Mouse (Mus musculus) midbrain, embryonic 11.5 days (tissue): ENCODE data around the gene Sorl1. TPM values are rescaled to one million over a fixed set of nuclear protein-coding genes. Genes with fewer than 3 reads are reported as not detected.
A peak's percentile ranks its signal among the peaks of the same experiment; 100 is the strongest.

Experiments used
- ATAC-seq: fragments of 200-750 bp; cut with Nextera tagmentation; 2 replicates; pipeline ENCODE4 v1.8.0; 2017; ENCODE audit warnings: moderate TSS enrichment, moderate library complexity; ENCODE audit not compliant: low FRiP score
- DNase-seq: peaks from one replicate; pipeline ENCODE4 v3.0.0; 2015; ENCODE audit warnings: low spot score; ENCODE audit errors: missing footprints
- H3K27ac ChIP-seq: fragments of 300-500 bp; sonication (generic); 2 replicates; pipeline ENCODE4 v1.5.1; 2014; ENCODE audit warnings: low read depth, low read length
- H3K27me3 ChIP-seq: fragments of 300-500 bp; sonication (generic); 2 replicates; pipeline ENCODE4 v1.6.1; 2014; ENCODE audit warnings: mild to moderate bottlenecking, low read length, moderate library complexity, mixed read lengths; ENCODE audit not compliant: control insufficient read depth, insufficient read depth
- H3K36me3 ChIP-seq: fragments of 300-500 bp; sonication (generic); 2 replicates; pipeline ENCODE4 v1.6.1; 2014; ENCODE audit warnings: mild to moderate bottlenecking, low read length, moderate library complexity, mixed read lengths; ENCODE audit not compliant: control insufficient read depth, insufficient read depth
- H3K4me1 ChIP-seq: fragments of 300-500 bp; sonication (generic); 2 replicates; pipeline ENCODE4 v1.6.1; 2014; ENCODE audit warnings: low read length; ENCODE audit not compliant: control insufficient read depth, insufficient read depth
- H3K4me2 ChIP-seq: fragments of 300-500 bp; sonication (generic); 2 replicates; pipeline ENCODE4 v1.6.1; 2014; ENCODE audit warnings: mild to moderate bottlenecking, moderate library complexity
- H3K4me3 ChIP-seq: fragments of 300-500 bp; sonication (generic); 2 replicates; pipeline ENCODE4 v1.5.1; 2014; ENCODE audit warnings: low read depth, low read length
- H3K9ac ChIP-seq: fragments of 300-500 bp; sonication (generic); 2 replicates; pipeline ENCODE4 v1.6.1; 2014; ENCODE audit warnings: low read length
- H3K9me3 ChIP-seq: fragments of 300-500 bp; sonication (generic); 2 replicates; pipeline ENCODE4 v1.6.1; 2016; ENCODE audit warnings: low read length; ENCODE audit not compliant: control insufficient read depth
- WGBS: fragments of 180-500 bp; shearing (Covaris S2); extraction: QIAGEN DNeasy Blood & Tissue Kit; methylation state at CpG from one replicate; pipeline ENCODE4 v1.1.7; 2014; 5-methylcytosine and 5-hydroxymethylcytosine counted together
- polyA plus RNA-seq: library from polyadenylated mRNA; unstranded; fragments of >200 nt; fragmentation: Nextera tagmentation; extraction: Ambion mirVana; gene quantifications from 2 replicates; pipeline ENCODE4 v1.2.1, GENCODE M21; 2014

Gene Sorl1
- polyA plus RNA-seq, 1 experiment from 2014 or later = 3.8 TPM

- Histone ChIP-seq H3K36me3 (no peaks in the 10 kb centered on the region), H3K9ac (no peak overlapping the region), H3K27me3 (no peaks in the 10 kb centered on the region), H3K9me3 (no peaks in the 10 kb centered on the region), H3K4me2 (no peak overlapping the region), H3K27ac (no peak overlapping the region), H3K4me3 (no peak overlapping the region), H3K4me1 (no peaks in the 10 kb centered on the region)
- ATAC-seq = no peak
- DNase-seq = no peak
- 96% methylated on average over 5 of the region's 5 CpGs for WGBS
Observed at GRCm38 (mm10) chr9:41993821-41994220, 130.3 kb downstream of the Sorl1 start.

DNA sequence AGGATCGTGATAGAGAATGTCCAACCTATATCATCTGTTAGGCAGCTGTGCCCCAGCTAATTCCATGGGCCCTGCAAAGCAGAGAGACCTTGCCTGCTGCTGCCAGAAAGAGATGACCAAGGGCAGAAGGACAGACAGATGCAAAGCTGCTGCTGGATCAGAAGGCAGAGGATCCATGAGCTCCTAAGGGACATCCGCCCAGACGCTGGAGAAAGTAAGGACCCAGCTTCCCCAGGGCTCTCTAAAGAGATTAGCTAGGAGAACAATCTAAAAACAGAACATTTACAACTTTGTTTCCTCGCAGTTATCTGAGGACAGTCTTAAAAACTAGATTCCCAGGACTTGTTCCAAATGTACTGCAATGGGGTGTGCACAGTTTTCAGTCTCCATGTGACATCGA is 131.3 kb downstream of the Sorl1 start:
- H3K36me3 ChIP-seq = no peaks in the 10 kb centered on the region
- H3K4me2 ChIP-seq = no peak overlapping the region
- H3K9ac ChIP-seq = no peak overlapping the region
- no peaks in the 10 kb centered on the region for H3K9me3 ChIP-seq
- H3K27me3 ChIP-seq = no peaks in the 10 kb centered on the region
- WGBS = 87% methylated on average over 5 of the region's 5 CpGs
- no peaks in the 10 kb centered on the region for H3K4me1 ChIP-seq
- DNase-seq = peak; percentile 39
- no peak for ATAC-seq
- no peak overlapping the region for H3K27ac ChIP-seq
- no peak overlapping the region for H3K4me3 ChIP-seq

DNA sequence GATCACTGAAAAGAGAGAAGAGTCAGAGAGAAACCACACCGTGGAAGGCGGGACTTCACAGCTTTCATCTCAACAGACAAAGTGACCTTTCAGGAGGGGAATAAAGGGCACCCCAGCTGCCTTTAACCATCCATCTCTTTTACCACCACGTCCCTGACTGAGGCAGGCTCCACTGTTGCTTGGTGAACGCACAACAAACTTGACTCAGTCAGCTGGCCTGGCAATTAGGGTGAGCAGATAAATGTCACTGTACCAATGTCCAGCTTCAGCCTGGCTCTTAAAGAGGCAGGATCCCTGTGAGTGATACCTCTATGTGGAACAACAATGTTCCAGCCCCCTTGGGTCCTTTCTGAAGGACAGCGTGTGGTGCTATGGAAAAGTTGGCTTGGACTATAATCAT is 138.5 kb downstream of the Sorl1 start:
- H3K4me2 ChIP-seq = no peak overlapping the region
- H3K4me1 ChIP-seq = no peaks in the 10 kb centered on the region
- H3K27me3 ChIP-seq = no peaks in the 10 kb centered on the region
- DNase-seq (peak; percentile 37), ATAC-seq (no peak)
- H3K9ac ChIP-seq = no peak overlapping the region
- H3K9me3 ChIP-seq = no peaks in the 10 kb centered on the region
- H3K27ac ChIP-seq = no peak overlapping the region
- no peaks in the 10 kb centered on the region for H3K36me3 ChIP-seq
- H3K4me3 ChIP-seq = no peak overlapping the region
- 70% methylated on average over 5 of the region's 5 CpGs for WGBS

DNA sequence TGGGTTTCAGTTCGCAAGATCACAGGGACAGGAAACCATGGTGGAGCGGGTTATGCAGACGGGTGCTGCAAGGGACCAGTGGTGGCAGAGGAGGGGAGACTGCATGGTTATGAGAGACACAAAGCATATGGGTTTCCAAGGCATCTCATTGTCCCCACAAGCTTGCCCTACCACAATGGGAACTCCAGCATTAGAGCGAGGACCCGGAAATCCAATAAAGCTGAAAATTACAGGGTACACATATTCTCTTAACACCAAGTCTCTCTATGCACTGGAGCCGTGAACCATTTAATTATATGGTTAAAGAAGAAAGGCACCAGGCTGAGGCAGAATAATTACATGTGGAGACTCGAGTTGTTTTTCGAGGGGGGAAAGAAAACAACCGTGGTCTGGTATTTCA is 139.0 kb downstream of the Sorl1 start:
- peak; percentile 17 for DNase-seq
- Histone ChIP-seq H3K27ac (no peak overlapping the region), H3K9me3 (no peaks in the 10 kb centered on the region), H3K36me3 (no peaks in the 10 kb centered on the region), H3K4me3 (no peak overlapping the region), H3K9ac (no peak overlapping the region), H3K4me1 (no peaks in the 10 kb centered on the region), H3K27me3 (no peaks in the 10 kb centered on the region), H3K4me2 (no peak overlapping the region)
- ATAC-seq = no peak
- WGBS = 78% methylated on average over 9 of the region's 9 CpGs

DNA sequence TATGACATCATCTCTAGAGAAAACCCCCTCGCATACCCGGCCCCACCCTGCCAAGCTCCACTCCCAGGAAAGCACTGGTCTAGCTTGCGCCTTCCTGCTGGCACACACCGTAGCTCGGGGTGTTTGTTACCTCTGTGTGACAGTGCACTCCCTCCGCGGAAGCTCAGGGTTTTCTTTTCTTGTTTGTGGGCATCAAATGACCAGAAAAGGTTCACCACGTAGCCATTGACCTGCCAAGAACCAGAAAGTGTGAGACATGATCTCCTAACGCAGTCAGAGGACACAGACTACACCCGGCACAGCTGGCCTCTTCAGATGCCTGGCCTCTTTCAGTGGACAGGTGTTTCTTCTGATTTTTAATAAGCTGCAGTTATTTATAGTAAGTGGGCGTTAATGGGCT is 139.8 kb downstream of the Sorl1 start:
- Histone ChIP-seq H3K27me3 (no peaks in the 10 kb centered on the region), H3K9me3 (no peaks in the 10 kb centered on the region), H3K4me1 (no peaks in the 10 kb centered on the region), H3K4me3 (no peak overlapping the region), H3K36me3 (no peaks in the 10 kb centered on the region), H3K27ac (no peak overlapping the region), H3K9ac (no peak overlapping the region), H3K4me2 (no peak overlapping the region)
- WGBS = 90% methylated on average over 11 of the region's 11 CpGs
- DNase-seq (peak; percentile 37), ATAC-seq (no peak)

DNA sequence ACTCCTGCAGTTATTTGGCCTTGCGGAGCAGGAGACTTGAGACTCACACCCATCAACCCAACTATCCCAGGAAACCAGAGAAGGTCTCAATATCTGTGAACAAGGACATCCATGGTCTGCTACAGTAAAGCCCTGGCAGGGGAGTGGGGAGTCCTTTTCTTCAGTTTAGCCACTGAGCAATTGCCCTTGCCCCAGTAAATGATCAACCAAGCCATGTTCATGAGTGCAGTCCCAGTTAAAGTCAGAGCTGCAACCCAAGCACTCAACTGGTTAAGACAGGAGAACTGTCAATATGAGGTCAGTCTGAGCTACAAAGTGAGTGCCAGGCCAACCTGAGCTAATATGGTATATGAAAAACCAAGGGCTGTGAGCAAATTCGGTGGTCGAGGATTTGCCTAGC is 140.8 kb downstream of the Sorl1 start:
- no peak overlapping the region for H3K4me2 ChIP-seq
- H3K4me3 ChIP-seq = no peak overlapping the region
- H3K36me3 ChIP-seq = no peaks in the 10 kb centered on the region
- no peak overlapping the region for H3K27ac ChIP-seq
- no peaks in the 10 kb centered on the region for H3K4me1 ChIP-seq
- ATAC-seq = no peak
- WGBS = 92% methylated on average over 3 of the region's 3 CpGs
- H3K27me3 ChIP-seq = no peaks in the 10 kb centered on the region
- no peak for DNase-seq
- H3K9ac ChIP-seq = no peak overlapping the region
- H3K9me3 ChIP-seq = no peaks in the 10 kb centered on the region

DNA sequence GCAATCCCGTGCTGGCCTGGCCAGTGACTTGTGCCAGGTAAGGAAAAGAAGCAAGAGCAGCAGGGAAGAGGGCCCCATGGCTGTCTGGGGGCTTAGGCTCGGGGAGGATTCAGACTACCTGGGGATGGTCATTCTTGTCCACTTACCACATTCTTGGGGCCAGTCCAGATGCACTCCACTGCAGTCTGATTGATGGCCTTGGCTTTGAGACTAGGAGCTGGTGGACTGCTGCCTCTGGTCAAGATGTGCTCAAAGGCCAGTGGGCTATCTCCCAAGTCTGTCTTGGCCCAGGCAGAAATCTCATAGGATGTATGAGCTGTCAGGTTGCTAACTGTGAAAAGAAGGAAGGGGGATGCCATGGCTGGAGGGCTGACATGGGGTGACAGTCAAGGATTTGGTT is 141.3 kb downstream of the Sorl1 start:
- no peak overlapping the region for H3K27ac ChIP-seq
- no peak overlapping the region for H3K9ac ChIP-seq
- H3K36me3 ChIP-seq = no peaks in the 10 kb centered on the region
- ATAC-seq (no peak), DNase-seq (peak; percentile 60)
- no peaks in the 10 kb centered on the region for H3K27me3 ChIP-seq
- 63% methylated on average over 2 of the region's 2 CpGs for WGBS
- no peaks in the 10 kb centered on the region for H3K4me1 ChIP-seq
- no peak overlapping the region for H3K4me2 ChIP-seq
- H3K9me3 ChIP-seq = no peaks in the 10 kb centered on the region
- no peak overlapping the region for H3K4me3 ChIP-seq

GRCm38 (mm10) chr9:41982023-41982422 is 142.1 kb downstream of the Sorl1 start:
- ATAC-seq (no peak), DNase-seq (peak; percentile 78)
- Histone ChIP-seq H3K9ac (no peak overlapping the region), H3K4me1 (no peaks in the 10 kb centered on the region), H3K27me3 (no peaks in the 10 kb centered on the region), H3K9me3 (no peaks in the 10 kb centered on the region; the same call in 1 of the 2 replicates), H3K4me3 (no peak overlapping the region), H3K4me2 (no peak overlapping the region), H3K36me3 (no peaks in the 10 kb centered on the region), H3K27ac (no peak overlapping the region)
- WGBS = 85% methylated on average over 9 of the region's 9 CpGs

DNA sequence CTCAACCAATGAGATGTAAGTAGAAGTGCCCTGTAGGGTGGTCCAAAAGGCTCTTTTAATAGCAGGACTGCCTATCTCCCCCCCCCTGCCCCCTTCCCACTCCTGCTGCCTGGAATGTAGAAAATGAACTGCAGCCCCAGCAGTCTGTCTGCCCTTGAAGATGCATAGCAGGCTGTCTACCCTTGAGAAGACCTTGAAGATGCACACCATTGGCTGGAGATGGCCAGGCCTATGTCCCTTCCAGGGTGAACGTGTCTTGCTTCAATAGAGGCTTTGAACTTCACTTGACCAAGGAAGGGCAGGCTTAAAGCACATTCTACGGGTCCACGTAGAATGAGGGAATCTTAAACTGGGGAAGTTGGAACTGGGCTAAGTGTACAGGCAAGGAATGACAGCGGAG is 142.8 kb downstream of the Sorl1 start:
- Histone ChIP-seq H3K36me3 (no peaks in the 10 kb centered on the region), H3K4me3 (no peak overlapping the region), H3K27me3 (no peaks in the 10 kb centered on the region), H3K4me2 (no peak overlapping the region), H3K9ac (no peak overlapping the region), H3K4me1 (no peaks in the 10 kb centered on the region), H3K27ac (no peak overlapping the region), H3K9me3 (no peaks in the 10 kb centered on the region; the same call in 1 of the 2 replicates)
- DNase-seq = peak; percentile 10
- 91% methylated on average over 4 of the region's 4 CpGs for WGBS
- no peak for ATAC-seq

GRCm38 (mm10) chr9:41980796-41981195 is 143.3 kb downstream of the Sorl1 start:
- Histone ChIP-seq H3K4me3 (no peak overlapping the region), H3K9me3 (no peaks in the 10 kb centered on the region; the same call in 1 of the 2 replicates), H3K27ac (no peak overlapping the region), H3K4me2 (no peak overlapping the region), H3K9ac (no peak overlapping the region), H3K4me1 (no peaks in the 10 kb centered on the region), H3K36me3 (no peaks in the 10 kb centered on the region), H3K27me3 (no peaks in the 10 kb centered on the region)
- no peak for ATAC-seq
- DNase-seq = peak; percentile 66
- 88% methylated on average over 5 of the region's 5 CpGs for WGBS
